Mouse (Mus musculus) cerebellum, adult 2 months (tissue): ENCODE measurements around the gene Bpgm.

Experiments used
- CTCF ChIP-seq: fragments of 200-500 bp; IDR thresholded peaks from 2 replicates; pipeline ENCODE4 v1.5.1; 2011; ENCODE audit warnings: low read depth, mild to moderate bottlenecking, control low read depth, low read length, moderate library complexity, borderline replicate concordance; ENCODE audit not compliant: insufficient read depth
- POLR2A ChIP-seq: fragments of 200-500 bp; IDR thresholded peaks from 2 replicates; pipeline ENCODE4 v1.6.1; 2011; ENCODE audit warnings: low read length, control low read depth, borderline replicate concordance; ENCODE audit not compliant: insufficient read depth

- TF ChIP-seq CTCF, result no peak
- TF ChIP-seq POLR2A, result no peak
Observed at GRCm38 (mm10) chr6:34544207-34544602, 68.2 kb downstream of the Bpgm start.
